Mouse (Mus musculus) liver (tissue): ENCODE measurements at regions not wholly inside any gene's neighbourhood (a gene's known extent, or its start where the extent isn't known, plus 50 kb on each side); places are given as distances from the start of the nearest gene placed in this dataset.

Source experiments
- DNase-seq: peaks from one replicate; pipeline ENCODE4 v3.0.0-alpha.2; 2020; ENCODE audit warnings: mixed read lengths

DNA sequence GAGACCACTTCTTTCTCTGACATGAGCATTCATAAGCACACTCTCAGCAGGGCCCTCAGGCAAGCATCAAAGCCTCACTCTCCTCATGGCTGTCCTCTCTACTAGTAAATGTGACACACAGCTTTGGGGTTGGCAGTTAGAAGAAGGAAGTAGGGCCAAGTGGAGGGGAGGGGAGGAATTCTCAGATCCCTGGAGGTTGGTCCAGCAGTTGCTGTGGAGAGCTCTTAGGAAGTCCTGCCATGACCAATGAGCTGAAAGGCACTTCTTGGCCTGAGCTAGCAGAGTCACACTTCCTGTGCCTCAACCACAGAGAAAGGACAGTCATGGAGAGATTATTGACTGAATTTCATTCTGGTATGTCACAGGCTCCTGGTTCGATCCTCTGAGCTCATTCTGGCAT is 398.8 kb downstream of the Tns1 start:
- no peak for DNase-seq

- DNase-seq, result no peak
Observed at GRCm38 (mm10) chr1:73724551-73724950, 399.7 kb downstream of the Tns1 start.

- no peak for DNase-seq
Observed at GRCm38 (mm10) chr1:73721486-73722225, 402.6 kb downstream of the Tns1 start.

DNA sequence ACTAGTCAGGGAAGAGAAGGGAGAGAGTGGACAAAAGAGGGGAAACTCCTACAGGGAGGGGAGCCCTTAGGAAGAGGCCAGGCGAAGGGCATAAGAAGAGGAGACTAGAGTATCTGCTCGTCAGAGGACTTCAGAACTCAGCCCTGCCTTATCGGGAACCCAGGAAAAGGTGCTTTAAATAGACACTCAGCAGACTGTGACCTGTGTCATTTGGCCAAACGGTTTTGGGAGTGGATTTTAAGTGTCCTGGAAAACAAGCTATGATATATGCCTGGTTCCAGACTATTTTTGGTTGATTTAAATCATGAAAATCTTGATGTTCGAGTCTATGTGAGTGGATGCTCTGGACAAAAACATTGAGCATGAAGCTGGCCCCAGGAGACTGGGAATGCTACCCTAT is 405.8 kb downstream of the Tns1 start:
- DNase-seq, result no peak

DNA sequence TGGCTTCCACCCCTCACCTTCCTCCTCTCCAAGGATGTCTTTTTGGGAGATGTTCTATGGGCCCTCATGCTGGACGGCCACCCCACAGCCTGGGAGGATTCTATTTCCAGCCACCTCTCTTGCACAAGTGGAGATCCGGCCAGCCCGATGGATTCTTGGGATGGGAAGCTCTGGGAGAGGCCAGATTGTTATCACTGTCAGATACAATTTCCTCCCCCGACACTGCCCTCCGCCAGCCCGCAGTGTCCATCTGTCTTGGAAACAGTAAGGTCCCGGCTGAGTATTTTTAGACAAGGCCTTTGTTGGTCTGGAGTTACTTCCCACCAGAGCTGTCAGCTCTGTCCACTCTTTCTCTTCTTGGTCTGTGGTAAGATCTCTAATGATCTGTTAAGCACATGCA is 406.8 kb downstream of the Tns1 start:
- no peak for DNase-seq

GRCm38 (mm10) chr1:73716901-73717300 is 407.3 kb downstream of the Tns1 start:
- DNase-seq, result no peak

DNA sequence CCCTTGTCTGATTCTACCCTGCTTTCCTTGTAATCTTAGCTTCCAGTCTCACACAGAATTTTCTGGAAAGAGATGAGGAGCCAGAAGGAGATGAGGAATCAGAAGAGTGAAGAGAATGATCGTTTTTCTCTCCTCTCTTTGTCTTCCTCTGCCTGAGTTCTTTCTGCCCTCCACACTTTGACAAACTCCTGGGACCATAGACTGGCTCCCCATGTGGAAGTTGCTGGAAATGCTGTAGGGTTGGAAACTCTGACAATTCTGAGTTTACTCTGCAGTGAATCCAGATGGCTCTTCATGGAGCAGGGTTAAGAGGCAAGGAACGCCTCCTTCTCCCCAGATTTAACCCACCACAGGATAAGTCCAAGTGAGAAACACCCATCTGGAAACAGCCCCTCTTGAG is 408.7 kb downstream of the Tns1 start:
- DNase-seq, result no peak

DNA sequence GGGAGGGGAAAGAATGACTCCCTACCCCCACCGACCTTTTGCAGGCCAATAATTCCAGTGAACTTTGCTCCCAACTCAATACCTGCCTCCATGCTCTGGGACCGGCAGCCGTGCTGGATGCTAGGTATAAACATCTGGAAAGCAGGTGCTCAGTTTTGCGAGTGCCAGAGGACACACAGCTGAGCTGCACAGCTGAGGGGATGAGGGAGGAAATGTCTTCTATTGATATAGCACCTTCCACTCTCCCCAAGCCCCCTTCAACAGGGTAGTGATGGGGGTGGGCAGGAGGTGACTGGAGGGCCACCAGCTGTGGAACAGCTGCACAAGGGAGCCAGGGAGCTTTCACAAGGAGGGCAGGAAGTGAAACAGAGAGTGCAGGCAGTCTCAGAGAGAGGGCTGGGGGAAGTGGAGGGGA is 421.8 kb downstream of the Tns1 start:
- peak; percentile 5 for DNase-seq

- no peak for DNase-seq
Observed at GRCm38 (mm10) chr1:73693537-73693936, 430.7 kb downstream of the Tns1 start.

DNA sequence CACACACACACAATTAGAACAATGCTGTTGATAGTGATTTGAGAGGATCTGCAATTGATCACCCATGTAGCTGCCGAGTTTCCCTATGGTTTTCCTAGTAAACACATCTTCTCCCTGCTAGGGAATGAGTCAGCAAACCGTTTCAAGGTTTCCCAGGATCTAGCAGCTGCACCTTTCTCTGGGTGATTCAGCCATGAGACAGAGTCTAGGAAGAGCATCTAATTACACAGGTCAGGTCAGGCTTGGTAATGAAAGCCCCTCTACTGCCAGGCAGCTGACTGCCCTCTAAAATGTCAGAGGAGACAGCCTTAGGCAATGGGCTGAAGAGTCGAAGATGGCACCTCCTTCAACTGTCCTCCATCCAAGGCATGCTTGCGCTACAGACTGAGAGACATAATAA is 438.5 kb downstream of the Tns1 start:
- no peak for DNase-seq

DNA sequence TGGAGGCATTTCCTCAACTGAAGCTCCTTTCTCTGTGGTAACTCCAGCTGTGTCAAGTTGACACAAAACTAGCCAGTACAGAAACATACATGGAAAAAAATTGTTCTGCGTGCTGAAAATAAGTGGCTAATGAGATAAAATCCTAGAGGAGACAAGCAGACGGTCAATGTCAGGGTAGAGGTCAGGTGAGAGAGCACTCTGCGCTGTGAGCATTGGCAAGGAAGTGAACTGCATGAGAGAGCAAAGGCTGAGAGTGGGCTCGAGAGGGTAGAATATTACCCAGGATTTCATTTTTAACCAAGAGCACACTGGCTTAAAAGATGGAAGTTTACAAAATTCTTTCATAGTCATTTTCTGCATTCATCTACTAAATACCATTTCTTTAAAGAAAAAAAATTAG is 439.2 kb downstream of the Tns1 start:
- no peak for DNase-seq

DNA sequence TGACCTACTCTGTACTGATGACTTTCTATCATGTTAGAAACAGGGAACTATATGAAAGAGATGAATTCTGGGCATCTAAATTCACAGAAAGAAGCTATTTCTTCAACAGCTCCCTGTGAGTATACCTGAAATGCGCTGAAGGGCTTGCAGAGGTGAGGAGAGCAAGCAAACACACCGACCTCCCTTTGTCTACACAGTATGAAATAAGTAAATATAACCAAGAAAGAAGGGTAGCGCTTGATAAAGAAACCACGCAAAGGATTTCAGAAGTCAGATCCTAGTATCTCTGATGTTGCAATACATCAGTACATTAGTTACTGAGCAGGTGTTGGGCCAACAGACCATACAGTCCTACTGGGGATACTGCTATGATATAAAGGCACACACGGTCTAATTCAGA is 440.1 kb downstream of the Tns1 start:
- DNase-seq, result no peak

- no peak for DNase-seq
Observed at GRCm38 (mm10) chr1:73683132-73683888, 440.9 kb downstream of the Tns1 start.

DNA sequence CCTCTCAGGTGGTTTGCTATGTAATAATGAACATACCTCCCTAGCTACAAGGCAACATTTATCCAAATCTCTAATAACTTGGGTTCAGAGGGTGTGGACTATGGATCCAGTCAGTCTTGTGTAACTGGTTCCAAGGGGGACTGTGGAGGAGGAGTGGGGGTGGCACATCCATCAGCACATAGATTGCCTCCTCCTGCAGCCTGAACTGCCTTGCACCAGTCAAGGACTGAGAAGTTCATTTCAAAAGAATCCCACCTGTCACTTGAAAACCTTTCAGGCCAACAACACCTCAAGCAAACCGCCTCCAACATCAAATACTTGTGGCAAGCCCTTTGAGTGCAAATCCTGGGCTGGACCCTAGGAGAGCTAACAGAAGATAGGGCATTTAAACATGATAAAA is 442.6 kb downstream of the Tns1 start:
- no peak for DNase-seq

- no peak for DNase-seq
Observed at GRCm38 (mm10) chr1:73680829-73681228, 443.4 kb downstream of the Tns1 start.

GRCm38 (mm10) chr1:73673851-73674235 is 450.4 kb downstream of the Tns1 start:
- DNase-seq, result no peak

DNA sequence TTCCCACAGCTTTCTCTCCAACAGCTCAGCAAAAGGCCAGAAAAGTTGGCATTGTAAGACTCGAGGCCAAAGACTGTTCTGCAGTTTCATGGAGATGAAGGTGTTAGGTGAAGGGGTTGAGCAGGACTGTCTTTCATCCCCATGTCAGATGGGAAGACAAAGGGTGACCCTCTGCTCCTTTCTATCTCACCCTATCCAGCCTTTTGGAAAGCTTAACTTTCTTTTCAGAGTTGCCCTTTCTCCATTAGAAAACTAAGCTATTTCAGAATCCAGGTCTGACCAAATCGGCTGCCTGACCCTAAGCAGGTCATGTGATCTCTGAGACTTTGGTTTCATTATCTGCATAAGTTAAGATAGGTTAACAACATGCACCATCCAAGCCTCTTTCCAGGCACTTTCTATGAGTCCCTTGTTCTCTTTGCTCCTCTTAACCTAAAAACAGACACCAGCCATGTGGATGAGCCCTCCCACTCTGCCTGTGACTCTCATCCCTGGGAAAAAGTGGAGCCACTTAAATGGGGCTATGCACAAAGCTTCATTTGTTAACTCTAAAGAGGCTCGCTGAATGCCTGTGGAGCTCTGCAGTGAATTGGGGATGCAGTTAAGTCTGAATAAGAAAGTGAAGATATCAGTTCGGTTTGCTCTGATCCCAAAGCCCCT is 450.9 kb downstream of the Tns1 start:
- DNase-seq, result no peak

GRCm38 (mm10) chr1:73672239-73672638 is 452.0 kb downstream of the Tns1 start:
- no peak for DNase-seq

DNA sequence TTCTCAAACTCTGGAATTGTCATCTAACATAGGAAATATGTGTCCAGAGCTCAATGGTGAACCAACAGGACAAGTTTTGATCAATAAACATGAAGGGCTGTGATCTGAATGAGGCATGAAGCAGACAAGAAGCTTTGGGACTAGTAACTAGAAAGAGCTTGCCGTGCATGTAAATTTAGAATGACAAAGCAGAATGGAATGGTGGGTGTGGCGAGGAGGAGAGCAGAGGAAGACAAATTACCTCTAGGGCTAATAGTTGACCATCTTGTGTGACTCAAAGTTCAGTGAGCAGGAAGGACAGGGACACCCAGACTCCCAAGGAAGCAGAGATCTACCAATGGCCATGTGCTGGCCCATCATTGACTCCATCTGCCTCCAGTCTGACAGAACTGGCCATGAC is 455.6 kb downstream of the Tns1 start:
- DNase-seq, result no peak

DNA sequence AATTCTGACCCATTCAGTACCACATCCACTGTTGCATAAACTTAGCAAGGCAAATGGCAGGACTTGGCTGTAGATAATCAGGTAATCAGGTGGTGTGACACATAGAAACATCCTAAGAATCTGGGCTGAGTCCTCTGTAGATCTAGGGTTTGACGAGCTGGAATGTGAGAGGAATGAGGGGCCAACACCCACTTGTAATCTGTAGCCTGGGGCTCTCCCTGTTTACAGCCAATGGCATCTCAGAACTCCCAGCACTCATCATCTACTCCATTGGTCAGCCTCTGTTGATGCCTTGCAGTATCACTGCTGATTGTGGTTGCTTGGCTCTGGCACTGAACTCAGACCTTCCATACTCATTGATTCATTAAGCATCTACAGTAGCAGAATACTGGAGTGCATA is 460.7 kb downstream of the Tns1 start:
- no peak for DNase-seq

GRCm38 (mm10) chr1:73645011-73645410 is 479.2 kb downstream of the Tns1 start:
- DNase-seq, result no peak

DNA sequence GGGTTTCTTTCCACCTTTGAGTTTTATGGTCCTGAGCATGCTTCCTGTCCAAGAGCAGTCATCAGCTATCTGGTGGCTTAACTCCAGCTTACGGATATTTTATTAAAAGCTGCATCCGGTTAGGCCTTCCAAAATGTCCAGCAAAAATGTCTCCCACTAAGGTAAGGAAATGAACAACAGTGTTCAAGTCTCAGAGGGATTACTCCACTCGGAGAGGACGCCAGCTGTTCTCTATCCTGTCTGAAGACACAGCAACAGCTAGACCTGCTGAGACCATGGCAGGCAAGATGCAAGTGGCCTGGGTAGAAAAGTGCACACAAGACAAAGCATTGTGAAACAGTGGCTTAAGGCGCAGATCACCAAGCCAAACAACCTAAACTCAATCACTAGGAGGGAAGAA is 479.9 kb downstream of the Tns1 start:
- no peak for DNase-seq

GRCm38 (mm10) chr1:73643431-73643830 is 480.8 kb downstream of the Tns1 start:
- DNase-seq, result no peak

DNA sequence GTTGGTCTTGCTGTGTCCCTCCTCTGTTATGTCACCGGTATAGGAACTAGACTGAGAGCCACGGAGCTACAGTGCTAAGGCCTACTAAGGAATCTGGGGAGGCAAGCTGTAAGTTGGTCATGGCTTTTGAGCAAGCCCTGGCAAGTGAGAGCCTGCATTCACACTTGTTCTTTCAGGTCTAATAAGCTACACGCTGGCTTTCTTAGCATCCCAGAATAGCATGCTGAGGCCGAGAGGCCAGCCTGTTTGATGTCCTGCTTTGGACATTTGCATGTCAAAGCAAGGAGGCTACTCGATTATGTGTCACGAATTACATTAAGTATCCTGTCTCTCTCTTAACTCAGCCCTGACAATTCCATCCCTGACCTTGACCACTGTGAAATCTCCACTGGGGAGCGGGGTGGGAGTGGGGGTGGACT is 481.5 kb downstream of the Tns1 start:
- DNase-seq, result no peak
